Comparison of ENCODE assay signal across 8 mouse cellular contexts in genomic region chr10:80039559-80039979, GRCm38 (mm10). TPM values are rescaled to one million over a fixed set of nuclear protein-coding genes. Genes with fewer than 3 reads are reported as not detected.
DNase-seq lines count a peak whose midpoint lies in the region; ATAC-seq and TF ChIP-seq lines count a peak whose summit lies in the region.

Polr2e (minus strand) TSS chr10:80039795.

- under 1% methylated on average over 40 of the region's 40 CpGs for WGBS in heart, embryonic 10.5 days
- under 1% methylated on average over 40 of the region's 40 CpGs for WGBS in kidney, embryonic 15.5 days

- H3K4me3 ChIP-seq in bone marrow macrophage, adult 2 months (ENCODE audit: insufficient read depth, low read length) = peak within 1 kb of the TSS; percentile 95
- peak within 1 kb of the TSS; percentile 70 for H3K4me3 ChIP-seq in embryonic fibroblast, embryonic 13.5 days (ENCODE audit: insufficient read depth, low read length)
- H3K4me3 ChIP-seq in heart, embryonic 10.5 days = peak within 1 kb of the TSS; percentile 82
- H3K4me3 ChIP-seq in kidney, embryonic 15.5 days (replicated peaks) = peak within 1 kb of the TSS; percentile 75

- TF ChIP-seq CTCF in bone marrow macrophage, adult 2 months (IDR thresholded peaks at IDR 0.05; ENCODE audit: low read depth, low read length) = no peak
- TF ChIP-seq CTCF in embryonic fibroblast, embryonic 13.5 days (IDR thresholded peaks at IDR 0.05; ENCODE audit: borderline replicate concordance, insufficient read depth, low read length) = no peak

- H3K27ac ChIP-seq in bone marrow macrophage, adult 2 months (ENCODE audit: insufficient read depth, low read depth, low read length) = peak within 1 kb of the TSS; percentile 24
- H3K27ac ChIP-seq in embryonic fibroblast, embryonic 13.5 days (ENCODE audit: insufficient read depth, low read length) = no peak within 1 kb of the TSS
- H3K27ac ChIP-seq in heart, embryonic 10.5 days = peak within 1 kb of the TSS; percentile 87
- H3K27ac ChIP-seq in kidney, embryonic 15.5 days = peak within 1 kb of the TSS; percentile 63

- TF ChIP-seq POLR2A in bone marrow macrophage, adult 2 months (IDR thresholded peaks at IDR 0.05; ENCODE audit: borderline replicate concordance, low read depth, low read length) = no peak
- TF ChIP-seq POLR2A in embryonic fibroblast, embryonic 13.5 days (IDR thresholded peaks at IDR 0.05; ENCODE audit: low read depth, low read length) = peak; percentile 90

- H3K27me3 ChIP-seq in heart, embryonic 10.5 days (ENCODE audit: insufficient read depth, poor library complexity, severe bottlenecking) = no peaks in the 10 kb centered on the region
- no peaks in the 10 kb centered on the region for H3K27me3 ChIP-seq in kidney, embryonic 15.5 days

- H3K9me3 ChIP-seq in heart, embryonic 10.5 days = no peaks in the 10 kb centered on the region
- no peaks in the 10 kb centered on the region for H3K9me3 ChIP-seq in kidney, embryonic 15.5 days (replicated peaks)

- peak within 1 kb of the TSS; percentile 82 for H3K9ac ChIP-seq in kidney, embryonic 15.5 days

- H3K36me3 ChIP-seq in heart, embryonic 10.5 days = peaks cover 41% of the 10 kb centered on the region
- peaks cover 39% of the 10 kb centered on the region for H3K36me3 ChIP-seq in kidney, embryonic 15.5 days

- peak; percentile 99 for DNase-seq in A20 (ENCODE audit: low read depth, low spot score)
- peak; percentile 98 for DNase-seq in heart, embryonic 10.5 days (ENCODE audit: low spot score)
- DNase-seq in liver = peak; percentile 97
- peak; percentile 97 to 98 for DNase-seq in spleen, postnatal 4 days (ENCODE audit: low spot score in 2 of 2)

- ATAC-seq in kidney, embryonic 15.5 days (replicated peaks; ENCODE audit: low FRiP score) = peak; percentile 98
- peak; percentile 87 for ATAC-seq in monocyte, adult 5-6 weeks (replicated peaks; ENCODE audit: insufficient number of reproducible peaks, low FRiP score, low TSS enrichment, poor library complexity, severe bottlenecking)

- H3K4me1 ChIP-seq in bone marrow macrophage, adult 2 months (ENCODE audit: control insufficient read depth, insufficient read depth, low read length) = peaks cover 13% of the 10 kb centered on the region
- H3K4me1 ChIP-seq in embryonic fibroblast, embryonic 13.5 days (ENCODE audit: control insufficient read depth, insufficient read depth, low read length) = no peaks in the 10 kb centered on the region; the same call in 1 of the 2 replicates
- H3K4me1 ChIP-seq in heart, embryonic 10.5 days = peaks cover 38% of the 10 kb centered on the region
- H3K4me1 ChIP-seq in kidney, embryonic 15.5 days = peaks cover 23% of the 10 kb centered on the region

- peak within 1 kb of the TSS; percentile 78 for H3K4me2 ChIP-seq in kidney, embryonic 15.5 days

RNA-seq across cellular contexts. Expression of gene Polr2e, which starts in this region (rescaled TPM):
- 53.0 and 55.5 TPM in 2 replicates for polyA plus RNA-seq in bone marrow macrophage, adult 2 months (2012; ENCODE audit: insufficient read depth, insufficient read length, missing spikeins)
- polyA plus RNA-seq in embryonic fibroblast, embryonic 13.5 days (2011; ENCODE audit: insufficient read length, low read depth, missing spikeins) = 46.3 and 61.0 TPM in 2 replicates
- 181 and 233 TPM in 2 replicates for polyA plus RNA-seq in heart, embryonic 10.5 days (2016; fragmentation: Nextera tagmentation; extraction: Ambion mirVana)
- 235 and 243 TPM in 2 replicates for polyA plus RNA-seq in kidney, embryonic 15.5 days (2015; fragmentation: Nextera tagmentation; extraction: Ambion mirVana)
- 83.4 to 130 TPM (median 95.9 TPM) in 3 replicates for total RNA-seq in monocyte, adult 5-6 weeks (2017)
